Mouse (Mus musculus) small intestine, adult 2 months (tissue): ENCODE measurements around the gene Dnah11. TPM values are rescaled to one million over a fixed set of nuclear protein-coding genes. Genes with fewer than 3 reads are reported as not detected.
A peak's percentile ranks its signal among the peaks of the same experiment; 100 is the strongest.

Source experiments
- H3K27ac ChIP-seq: fragments of 200-500 bp; 2 replicates; pipeline ENCODE4 v1.5.1; 2012; ENCODE audit warnings: low read depth, low read length, control low read depth, inconsistent platforms; ENCODE audit not compliant: insufficient read depth
- H3K27me3 ChIP-seq: fragments of 200-500 bp; 2 replicates; pipeline ENCODE4 v1.6.1; 2012; ENCODE audit warnings: mild to moderate bottlenecking, moderate library complexity, low read length, inconsistent platforms; ENCODE audit not compliant: control insufficient read depth, insufficient read depth
- H3K36me3 ChIP-seq: fragments of 200-500 bp; 2 replicates; pipeline ENCODE4 v1.6.1; 2012; ENCODE audit warnings: mild to moderate bottlenecking, low read length, control low read depth, inconsistent platforms; ENCODE audit not compliant: control insufficient read depth, insufficient read depth
- H3K4me1 ChIP-seq: fragments of 200-500 bp; 2 replicates; pipeline ENCODE4 v1.6.1; 2012; ENCODE audit warnings: low read length, inconsistent platforms, mixed read lengths; ENCODE audit not compliant: control insufficient read depth, insufficient read depth, insufficient read length
- H3K4me3 ChIP-seq: fragments of 200-500 bp; 2 replicates; pipeline ENCODE4 v1.5.1; 2012; ENCODE audit warnings: low read depth, mild to moderate bottlenecking, control low read depth, inconsistent platforms, low read length, moderate library complexity
- CTCF ChIP-seq: fragments of 200-500 bp; IDR thresholded peaks from 2 replicates; pipeline ENCODE4 v1.5.1; 2012; ENCODE audit warnings: low read depth, mild to moderate bottlenecking, control low read depth, inconsistent platforms, low read length, moderate library complexity, mixed read lengths; ENCODE audit not compliant: insufficient replicate concordance, insufficient read length; ENCODE audit errors: extremely low read depth
- POLR2A ChIP-seq: fragments of 200-500 bp; IDR thresholded peaks from 2 replicates; pipeline ENCODE4 v1.6.1; 2012; ENCODE audit warnings: low read depth, mild to moderate bottlenecking, control low read depth, inconsistent platforms, low read length, moderate library complexity
- WGBS: fragments of 180-500 bp; shearing (Covaris S2); methylation state at CpG from one replicate; pipeline ENCODE4 v1.1.7; 2018; 5-methylcytosine and 5-hydroxymethylcytosine counted together
- polyA plus RNA-seq: library from polyadenylated mRNA; depleted of rRNA; stranded (reverse); fragments of >200 nt; gene quantifications from 2 replicates; pipeline ENCODE4 v1.2.3, GENCODE M21; 2012; rRNA removed

The Dnah11 gene
- polyA plus RNA-seq = 0.01 TPM in 2 replicates

DNA sequence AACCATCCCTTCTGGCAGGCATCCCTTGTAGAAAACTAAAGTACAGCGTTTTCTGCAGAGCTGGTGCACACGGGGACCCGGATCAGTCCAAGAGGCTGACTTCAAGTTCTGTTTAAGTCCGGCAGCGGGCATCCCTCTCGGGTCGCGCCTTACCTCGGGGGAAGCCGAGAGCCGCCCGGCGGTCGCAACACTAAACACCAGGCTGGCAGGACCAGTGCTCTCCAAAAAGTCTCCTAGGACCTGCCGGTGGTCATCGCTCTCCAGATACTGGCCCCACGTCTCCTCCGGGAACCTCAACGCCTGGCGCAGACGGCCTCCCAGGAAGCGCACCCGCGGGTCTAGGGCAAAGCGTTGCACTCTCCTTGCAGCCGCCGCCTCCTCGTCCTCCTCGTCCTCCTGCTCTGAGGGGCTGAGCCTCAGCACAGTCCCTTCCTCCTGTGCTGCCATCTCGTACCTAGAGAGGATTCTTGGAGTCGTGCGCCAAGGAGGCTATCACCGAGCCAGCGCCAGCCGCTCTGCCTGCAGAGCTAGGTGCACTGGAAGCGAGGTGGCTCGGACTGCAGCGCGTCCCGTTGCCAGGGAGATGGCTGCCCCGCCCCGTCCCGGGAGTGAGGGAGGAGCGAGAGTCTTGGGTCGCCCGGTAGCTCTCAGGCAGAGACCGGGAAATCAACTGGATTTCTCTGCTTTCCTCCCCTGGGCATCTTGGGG lies at the start of gene Dnah11:
Dnah11 (minus strand) TSS at position 658 of the 708 bp plus-strand sequence.
- no peak for TF ChIP-seq POLR2A
- TF ChIP-seq CTCF = no peak
- peaks cover 6% of the 10 kb centered on the region; the same call in 1 of the 2 replicates for H3K27me3 ChIP-seq
- H3K36me3 ChIP-seq = no peaks in the 10 kb centered on the region
- H3K4me1 ChIP-seq = peaks cover 5% of the 10 kb centered on the region; the same call in 1 of the 2 replicates
- H3K27ac ChIP-seq = no peak within 1 kb of the TSS
- WGBS = under 1% methylated on average over 47 of the region's 47 CpGs
- peak within 1 kb of the TSS; percentile 62 for H3K4me3 ChIP-seq

GRCm38 (mm10) chr12:118221182-118221581 lies 22.3 kb upstream of the Dnah11 start:
- Histone ChIP-seq H3K27ac (no peak overlapping the region), H3K4me3 (no peak overlapping the region), H3K36me3 (no peaks in the 10 kb centered on the region), H3K4me1 (no peaks in the 10 kb centered on the region), H3K27me3 (no peaks in the 10 kb centered on the region)
- TF ChIP-seq CTCF = no peak
- TF ChIP-seq POLR2A = no peak
- WGBS = 62% methylated on average over 3 of the region's 3 CpGs

GRCm38 (mm10) chr12:118220062-118220461 lies 21.2 kb upstream of the Dnah11 start:
- Histone ChIP-seq H3K36me3 (no peaks in the 10 kb centered on the region), H3K4me1 (no peaks in the 10 kb centered on the region), H3K27ac (no peak overlapping the region), H3K4me3 (no peak overlapping the region), H3K27me3 (no peaks in the 10 kb centered on the region)
- no peak for TF ChIP-seq POLR2A
- no peak for TF ChIP-seq CTCF

DNA sequence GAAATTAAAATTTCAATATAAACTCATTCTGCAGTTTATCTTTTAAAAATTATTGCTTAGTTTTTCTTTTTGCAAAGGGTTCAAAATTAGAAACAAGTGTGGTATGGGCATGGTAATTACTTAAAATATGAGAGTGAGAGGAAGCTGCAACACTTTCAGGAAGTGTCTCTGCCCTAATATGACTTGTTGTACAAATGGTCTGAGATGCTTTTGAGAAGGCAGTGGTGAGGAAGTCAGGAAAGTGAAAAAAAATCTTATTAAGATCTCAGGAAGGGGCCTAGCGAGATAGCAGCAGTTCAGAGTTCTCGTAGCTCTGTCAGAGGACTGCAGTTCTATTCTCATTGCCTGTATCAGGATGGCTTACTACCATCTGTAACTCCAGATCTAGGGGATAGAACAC lies 13.3 kb upstream of the Dnah11 start:
- Histone ChIP-seq H3K27ac (no peak overlapping the region), H3K27me3 (no peaks in the 10 kb centered on the region), H3K36me3 (no peaks in the 10 kb centered on the region), H3K4me1 (no peaks in the 10 kb centered on the region), H3K4me3 (no peak overlapping the region)
- WGBS = 72% methylated on average over 2 of the region's 2 CpGs
- TF ChIP-seq POLR2A (no peak), CTCF (no peak)

DNA sequence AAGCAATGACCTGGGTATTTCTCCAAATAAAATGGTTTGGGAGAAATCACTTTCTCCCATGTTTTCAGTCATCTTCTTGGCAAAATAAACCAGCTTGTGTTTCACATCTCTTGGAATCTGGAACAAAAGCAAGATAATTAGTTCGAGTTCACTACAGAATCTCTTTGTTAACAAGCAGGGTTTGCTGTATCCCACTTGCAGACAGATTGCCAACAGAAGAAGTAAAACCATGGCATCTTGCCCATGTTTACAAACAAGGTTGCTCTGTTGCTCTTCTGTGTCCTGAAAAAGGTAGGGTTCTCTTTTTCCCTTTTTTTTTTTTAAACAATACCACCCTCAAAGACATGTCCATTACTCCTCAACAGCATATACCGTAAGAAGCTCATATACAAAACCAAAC lies 2.3 kb downstream of the Dnah11 start:
- no peaks in the 10 kb centered on the region for H3K36me3 ChIP-seq
- H3K27ac ChIP-seq = no peak overlapping the region
- peaks cover 6% of the 10 kb centered on the region; the same call in 1 of the 2 replicates for H3K27me3 ChIP-seq
- no peak for TF ChIP-seq POLR2A
- no peak for TF ChIP-seq CTCF
- peaks cover 5% of the 10 kb centered on the region; the same call in 1 of the 2 replicates for H3K4me1 ChIP-seq
- H3K4me3 ChIP-seq = no peak overlapping the region
- 62% methylated on average over 2 of the region's 2 CpGs for WGBS

GRCm38 (mm10) chr12:118189535-118189934 lies 9.3 kb downstream of the Dnah11 start:
- Histone ChIP-seq H3K36me3 (no peaks in the 10 kb centered on the region), H3K27me3 (no peaks in the 10 kb centered on the region), H3K27ac (no peak overlapping the region), H3K4me3 (no peak overlapping the region), H3K4me1 (peaks cover 14% of the 10 kb centered on the region; the same call in 1 of the 2 replicates)
- TF ChIP-seq CTCF (no peak), POLR2A (no peak)
- WGBS = 75% methylated on average over 3 of the region's 3 CpGs

GRCm38 (mm10) chr12:118187663-118188062 lies 11.2 kb downstream of the Dnah11 start:
- Histone ChIP-seq H3K4me1 (peaks cover 14% of the 10 kb centered on the region; the same call in 1 of the 2 replicates), H3K4me3 (no peak overlapping the region), H3K36me3 (no peaks in the 10 kb centered on the region), H3K27me3 (no peaks in the 10 kb centered on the region), H3K27ac (no peak overlapping the region)
- 20% methylated on average over 2 of the region's 2 CpGs for WGBS
- TF ChIP-seq CTCF = no peak
- no peak for TF ChIP-seq POLR2A
